In the genomic region with DNA sequence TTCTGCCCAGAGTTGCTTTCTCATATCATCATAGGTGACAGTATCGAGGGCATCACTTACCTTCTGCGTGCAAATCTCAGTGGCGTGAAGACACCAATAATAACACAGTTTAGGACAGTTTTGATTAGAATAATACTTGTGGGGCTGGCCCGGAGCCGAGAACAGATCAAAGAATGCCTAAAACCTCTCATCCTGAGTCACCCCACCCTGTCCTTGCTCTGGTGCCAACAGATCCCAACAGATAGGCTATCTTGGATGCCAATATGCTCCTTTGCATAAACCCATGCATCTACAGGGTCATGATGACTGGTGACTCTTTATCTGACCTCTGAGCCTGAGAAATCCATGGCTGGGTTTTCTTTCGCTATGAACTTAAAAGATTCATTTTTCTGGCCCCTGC, we compare ENCODE assay signal across 8 mouse cellular contexts.
"Had no signal": no experiment of that assay in that cellular context is flagged by ENCODE, and none has a peak within 500 bp of the region (broad histone marks: within the 10 kb centered on the region; RNA-seq: fewer than 3 reads in every experiment).

No protein-coding gene starts in this region.

- DNase-seq: liver, postnatal 0 days; lung, adult 2 months; lung, postnatal 14 days; lung, postnatal 36 days; spleen, adult 18-20 months; thymus, adult 18-20 months; thymus, postnatal 14 days; thymus, postnatal 36 days had no signal
